32 mouse cellular contexts compared by ENCODE assay signal in the genomic region with DNA sequence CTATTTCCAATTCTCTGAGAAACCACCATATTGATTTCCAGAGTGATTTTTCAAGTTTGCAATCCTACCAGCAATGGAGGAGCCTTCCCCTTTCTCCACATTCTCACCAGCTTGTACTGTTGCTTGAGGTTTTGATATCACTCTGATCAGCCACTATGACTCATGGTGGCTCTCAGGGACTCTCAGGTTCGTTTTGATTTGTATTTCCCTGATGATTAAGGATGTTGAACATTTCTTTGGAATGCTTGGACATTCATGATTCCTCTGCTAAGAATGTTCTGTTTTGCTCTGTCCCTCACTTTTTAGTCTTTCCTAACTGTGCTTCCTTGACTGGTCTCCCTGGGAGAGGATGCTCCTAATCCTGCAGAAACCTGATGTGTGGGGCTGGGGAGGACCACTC. TPM values are rescaled to one million over a fixed set of nuclear protein-coding genes. Genes with fewer than 3 reads are reported as not detected.
"Had no signal": no experiment of that assay in that cellular context is flagged by ENCODE, and none has a peak within 500 bp of the region (broad histone marks: within the 10 kb centered on the region; RNA-seq: fewer than 3 reads in every experiment).

No protein-coding gene starts in this region.

- H3K36me3 ChIP-seq: heart, embryonic 10.5 days; heart, embryonic 12.5 days; hindbrain, embryonic 13.5 days; hindbrain, embryonic 15.5 days; kidney, embryonic 15.5 days; limb, embryonic 13.5 days; limb, embryonic 15.5 days; liver, embryonic 12.5 days had no signal

- DNase-seq: gastrocnemius, postnatal 10 days; gastrocnemius, postnatal 25 days; heart, adult 18-20 months; heart, postnatal 10 days; heart, postnatal 36 days; kidney, adult 11 months; kidney, adult 2 months; kidney, adult 9 months; kidney, postnatal 14 days; kidney, postnatal 4 days had no signal

- H3K4me1 ChIP-seq: heart, embryonic 10.5 days; heart, embryonic 12.5 days; hindbrain, embryonic 13.5 days; hindbrain, embryonic 15.5 days; kidney, embryonic 15.5 days; limb, embryonic 13.5 days; limb, embryonic 15.5 days; liver, embryonic 12.5 days had no signal

- H3K27ac ChIP-seq: heart, embryonic 10.5 days; hindbrain, embryonic 13.5 days; hindbrain, embryonic 15.5 days; hindbrain, postnatal 0 days; kidney, embryonic 15.5 days; kidney, postnatal 0 days; layer of hippocampus, adult 2 months; left cerebral cortex, adult 2 months; limb, embryonic 13.5 days; limb, embryonic 15.5 days; liver, embryonic 12.5 days; liver, embryonic 14.5 days had no signal

- H3K4me3 ChIP-seq: heart, embryonic 10.5 days; heart, embryonic 12.5 days; hindbrain, embryonic 13.5 days; hindbrain, embryonic 15.5 days; kidney, embryonic 15.5 days; layer of hippocampus, adult 2 months; left cerebral cortex, adult 2 months; limb, embryonic 13.5 days; limb, embryonic 15.5 days; liver, embryonic 12.5 days had no signal

- H3K27me3 ChIP-seq: heart, embryonic 12.5 days; hindbrain, embryonic 13.5 days; hindbrain, embryonic 15.5 days; kidney, embryonic 15.5 days; limb, embryonic 13.5 days; limb, embryonic 15.5 days; liver, embryonic 12.5 days had no signal

RNA-seq across cellular contexts. Expression of gene Cpb1, which starts 6.3 kb away (rescaled TPM):
- total RNA-seq: granulocyte monocyte progenitor cell, adult 5-6 weeks; heart, adult 18-20 months; heart, adult 8-10 months; heart, postnatal 10 days; heart, postnatal 36 days; hematopoietic stem cell, adult 5-6 weeks; layer of hippocampus, adult 2 months; layer of hippocampus, postnatal 25 days; left cerebral cortex, adult 2 months; left cerebral cortex, postnatal 36 days had no signal
- polyA plus RNA-seq: heart, embryonic 10.5 days; heart, embryonic 12.5 days; hindbrain, embryonic 11.5 days; limb, embryonic 11.5 days; limb, embryonic 13.5 days; liver, adult 2 months; liver, embryonic 12.5 days had no signal

RNA-seq across cellular contexts. Expression of gene Cpa3, which starts 39.8 kb away (rescaled TPM):
- total RNA-seq: left cerebral cortex, adult 2 months; left cerebral cortex, postnatal 14 days; left cerebral cortex, postnatal 36 days had no signal
- polyA plus RNA-seq: liver, adult 2 months had no signal
